Mouse (Mus musculus) MEL (cell line): ENCODE results near the gene Psmd5. TPM values are rescaled to one million over a fixed set of nuclear protein-coding genes. Genes with fewer than 3 reads are reported as not detected.

ENCODE experiments used
- DNase-seq: peaks from one replicate; pipeline ENCODE4 v3.0.0; 2011; ENCODE audit warnings: low read depth, low spot score
- H3K27ac ChIP-seq: 2 replicates; pipeline ENCODE4 v1.5.1; 2012; ENCODE audit warnings: low read depth, mild to moderate bottlenecking, control low read depth, low read length, moderate library complexity; ENCODE audit not compliant: control insufficient read depth
- H3K27me3 ChIP-seq, 2 experiments: fragments of 150-350 bp in 1 of 2; sonication (generic) in 1 of 2; 2 replicates each; pipeline ENCODE4 v1.6.1; 2012; ENCODE audit warnings: low read length in 2 of 2, mild to moderate bottlenecking in 2 of 2, improper control_type of control experiment in 1 of 2, moderate library complexity in 1 of 2; ENCODE audit not compliant: insufficient read depth in 2 of 2, control insufficient read depth in 1 of 2
- H3K36me3 ChIP-seq, 2 experiments: 2 replicates each; pipeline ENCODE4 v1.6.1; 2012 to 2014; ENCODE audit warnings: low read length in 2 of 2, improper control_type of control experiment in 1 of 2, inconsistent platforms in 1 of 2, mild to moderate bottlenecking in 1 of 2; ENCODE audit not compliant: insufficient read depth in 2 of 2, control insufficient read depth in 1 of 2
- H3K4me1 ChIP-seq, 2 experiments: fragments of 150-350 bp in 1 of 2; sonication (generic) in 1 of 2; 2 replicates each; pipeline ENCODE4 v1.6.1; 2012; ENCODE audit warnings: low read length in 2 of 2, improper control_type of control experiment in 1 of 2, mild to moderate bottlenecking in 1 of 2; ENCODE audit not compliant: insufficient read depth in 2 of 2, control insufficient read depth in 1 of 2
- H3K4me3 ChIP-seq, 2 experiments: fragments of 150-350 bp in 1 of 2; sonication (generic) in 1 of 2; 2 replicates each; pipeline ENCODE4 v1.5.1; 2012; ENCODE audit warnings: low read depth in 2 of 2, low read length in 2 of 2, mild to moderate bottlenecking in 2 of 2, moderate library complexity in 2 of 2, control low read depth in 1 of 2, improper control_type of control experiment in 1 of 2; ENCODE audit not compliant: control insufficient read depth in 1 of 2, insufficient read depth in 1 of 2
- H3K79me2 ChIP-seq: 2 replicates; pipeline ENCODE4 v1.6.1; 2012; ENCODE audit warnings: mild to moderate bottlenecking, low read length, moderate library complexity; ENCODE audit not compliant: control insufficient read depth, poor library complexity, insufficient read depth
- H3K9ac ChIP-seq: 2 replicates; pipeline ENCODE4 v1.6.1; 2012; ENCODE audit warnings: low read depth, mild to moderate bottlenecking, control low read depth, low read length, moderate library complexity; ENCODE audit not compliant: control insufficient read depth, poor library complexity, severe bottlenecking
- H3K9me3 ChIP-seq: fragments of 150-350 bp; sonication (generic); replicated peaks from 2 replicates; pipeline ENCODE4 v1.6.1; 2012; ENCODE audit warnings: mild to moderate bottlenecking, low read length, improper control_type of control experiment, moderate library complexity; ENCODE audit not compliant: insufficient read depth
- CHD2 ChIP-seq: IDR thresholded peaks from 2 replicates; pipeline ENCODE4 v1.6.1; 2011; ENCODE audit warnings: low read length, improper control_type of control experiment
- CTCF ChIP-seq, 3 experiments: IDR thresholded peaks in 2 of 3; conservative IDR thresholded peaks in 1 of 3; 2 replicates each; pipeline ENCODE4 v1.5.1; 2011 to 2012; ENCODE audit warnings: low read length in 3 of 3, low read depth in 2 of 3, mild to moderate bottlenecking in 2 of 3, improper control_type of control experiment in 1 of 3, inconsistent platforms in 1 of 3, mixed read lengths in 1 of 3, moderate library complexity in 1 of 3; ENCODE audit not compliant: control insufficient read depth in 1 of 3, insufficient read depth in 1 of 3, poor library complexity in 1 of 3, severe bottlenecking in 1 of 3
- ELF1 ChIP-seq: IDR thresholded peaks from 2 replicates; pipeline ENCODE4 v1.6.1; 2014; ENCODE audit warnings: low read depth, mild to moderate bottlenecking, inconsistent platforms, low read length, improper control_type of control experiment, moderate library complexity
- ETS1 ChIP-seq: IDR thresholded peaks from 2 replicates; pipeline ENCODE4 v1.6.1; 2012; ENCODE audit warnings: low read depth, mild to moderate bottlenecking, inconsistent platforms, low read length, improper control_type of control experiment, moderate library complexity
- GABPA ChIP-seq: IDR thresholded peaks from 2 replicates; pipeline ENCODE4 v1.6.1; 2012; ENCODE audit warnings: low read depth, mild to moderate bottlenecking, inconsistent platforms, low read length, improper control_type of control experiment, moderate library complexity
- GATA1 ChIP-seq: IDR thresholded peaks from 2 replicates; pipeline ENCODE4 v1.6.1; 2011; ENCODE audit warnings: low read depth, low read length, improper control_type of control experiment
- HCFC1 ChIP-seq: IDR thresholded peaks from 2 replicates; pipeline ENCODE4 v1.6.1; 2012; ENCODE audit warnings: low read depth, mild to moderate bottlenecking, inconsistent platforms, low read length, improper control_type of control experiment, moderate library complexity
- JUND ChIP-seq: IDR thresholded peaks from 2 replicates; pipeline ENCODE4 v1.6.1; 2011; ENCODE audit warnings: low read depth, mild to moderate bottlenecking, improper control_type of control experiment, low read length
- KAT2A ChIP-seq: conservative IDR thresholded peaks from 2 replicates; pipeline ENCODE4 v1.6.1; 2012; ENCODE audit warnings: low read depth, low read length, improper control_type of control experiment, inconsistent platforms
- MAFK ChIP-seq: IDR thresholded peaks from 2 replicates; pipeline ENCODE4 v1.6.1; 2011; ENCODE audit warnings: low read depth, mild to moderate bottlenecking, low read length, improper control_type of control experiment, borderline replicate concordance
- MAX ChIP-seq: IDR thresholded peaks from 2 replicates; pipeline ENCODE4 v1.6.1; 2011; ENCODE audit warnings: low read length, improper control_type of control experiment
- MAZ ChIP-seq: IDR thresholded peaks from 2 replicates; pipeline ENCODE4 v1.6.1; 2012; ENCODE audit warnings: low read depth, mild to moderate bottlenecking, inconsistent platforms, low read length, improper control_type of control experiment
- MEF2A ChIP-seq: IDR thresholded peaks from 2 replicates; pipeline ENCODE4 v1.6.1; 2014; ENCODE audit warnings: low read depth, mild to moderate bottlenecking, inconsistent platforms, low read length, improper control_type of control experiment; ENCODE audit not compliant: poor library complexity, insufficient replicate concordance, severe bottlenecking; ENCODE audit errors: extremely low read depth
- MXI1 ChIP-seq: IDR thresholded peaks from 2 replicates; pipeline ENCODE4 v1.6.1; 2011; ENCODE audit warnings: mild to moderate bottlenecking, low read depth, low read length, improper control_type of control experiment
- MYB ChIP-seq: IDR thresholded peaks from 2 replicates; pipeline ENCODE4 v1.6.1; 2011; ENCODE audit warnings: mild to moderate bottlenecking, low read depth, low read length, improper control_type of control experiment
- MYC ChIP-seq: IDR thresholded peaks from 2 replicates; pipeline ENCODE4 v1.6.1; 2011; ENCODE audit warnings: low read depth, mild to moderate bottlenecking, low read length, improper control_type of control experiment, moderate library complexity
- NELFE ChIP-seq: IDR thresholded peaks from 2 replicates; pipeline ENCODE4 v1.6.1; 2011; ENCODE audit warnings: low read depth, low read length, improper control_type of control experiment
- NRF1 ChIP-seq: IDR thresholded peaks from 2 replicates; pipeline ENCODE4 v1.6.1; 2014; ENCODE audit warnings: low read depth, mild to moderate bottlenecking, inconsistent platforms, low read length, improper control_type of control experiment, moderate library complexity; ENCODE audit not compliant: poor library complexity, insufficient read depth, severe bottlenecking
- POLR2A ChIP-seq, 2 experiments: IDR thresholded peaks; 2 replicates each; pipeline ENCODE4 v1.6.1; 2011 to 2012; ENCODE audit warnings: low read length in 2 of 2, mild to moderate bottlenecking in 2 of 2, control low read depth in 1 of 2, improper control_type of control experiment in 1 of 2, low read depth in 1 of 2, moderate library complexity in 1 of 2; ENCODE audit not compliant: control insufficient read depth in 1 of 2, insufficient read depth in 1 of 2, poor library complexity in 1 of 2
- POLR2AphosphoS2 ChIP-seq: IDR thresholded peaks from 2 replicates; pipeline ENCODE4 v1.6.1; 2011; ENCODE audit warnings: low read length, improper control_type of control experiment
- POLR2AphosphoS5 ChIP-seq: IDR thresholded peaks from 2 replicates; pipeline ENCODE4 v1.6.1; 2012; ENCODE audit warnings: low read depth, borderline replicate concordance, mild to moderate bottlenecking, inconsistent platforms, low read length, moderate library complexity, mixed read lengths
- RAD21 ChIP-seq: IDR thresholded peaks from 2 replicates; pipeline ENCODE4 v1.6.1; 2011; ENCODE audit warnings: mild to moderate bottlenecking, low read depth, low read length, improper control_type of control experiment
- RCOR1 ChIP-seq: IDR thresholded peaks from 2 replicates; pipeline ENCODE4 v1.6.1; 2012; ENCODE audit warnings: low read depth, mild to moderate bottlenecking, inconsistent platforms, low read length, improper control_type of control experiment
- SIN3A ChIP-seq: IDR thresholded peaks from 2 replicates; pipeline ENCODE4 v1.6.1; 2012; ENCODE audit warnings: low read length, improper control_type of control experiment, inconsistent platforms
- SMC3 ChIP-seq: IDR thresholded peaks from 2 replicates; pipeline ENCODE4 v1.6.1; 2011; ENCODE audit warnings: low read depth, low read length, improper control_type of control experiment
- TAL1 ChIP-seq: IDR thresholded peaks from 2 replicates; pipeline ENCODE4 v1.6.1; 2012; ENCODE audit warnings: mild to moderate bottlenecking, inconsistent platforms, low read length, moderate library complexity, mixed read lengths
- TBP ChIP-seq: IDR thresholded peaks from 2 replicates; pipeline ENCODE4 v1.8.0; 2011; ENCODE audit warnings: low read depth, low read length, improper control_type of control experiment
- TCF12 ChIP-seq: IDR thresholded peaks from 2 replicates; pipeline ENCODE4 v1.6.1; 2014; ENCODE audit warnings: low read depth, mild to moderate bottlenecking, inconsistent platforms, low read length, improper control_type of control experiment, moderate library complexity
- UBTF ChIP-seq: IDR thresholded peaks from 2 replicates; pipeline ENCODE4 v1.6.1; 2012; ENCODE audit warnings: low read depth, mild to moderate bottlenecking, inconsistent platforms, low read length, improper control_type of control experiment, moderate library complexity, borderline replicate concordance; ENCODE audit not compliant: insufficient read depth
- USF1 ChIP-seq: IDR thresholded peaks from 2 replicates; pipeline ENCODE4 v1.6.1; 2014; ENCODE audit warnings: low read depth, mild to moderate bottlenecking, inconsistent platforms, low read length, improper control_type of control experiment, moderate library complexity
- USF2 ChIP-seq, 2 experiments: IDR thresholded peaks; 2 replicates each; pipeline ENCODE4 v1.6.1; 2011 to 2012; ENCODE audit warnings: improper control_type of control experiment in 2 of 2, low read length in 2 of 2, borderline replicate concordance in 1 of 2, inconsistent platforms in 1 of 2, low read depth in 1 of 2, mild to moderate bottlenecking in 1 of 2; ENCODE audit not compliant: insufficient read depth in 1 of 2
- ZC3H11A ChIP-seq: IDR thresholded peaks from 2 replicates; pipeline ENCODE4 v1.6.1; 2012; ENCODE audit warnings: low read depth, mild to moderate bottlenecking, inconsistent platforms, low read length, improper control_type of control experiment
- ZKSCAN1 ChIP-seq: IDR thresholded peaks from 2 replicates; pipeline ENCODE4 v1.6.1; 2012; ENCODE audit warnings: low read depth, mild to moderate bottlenecking, inconsistent platforms, low read length, improper control_type of control experiment, moderate library complexity
- ZMIZ1 ChIP-seq: IDR thresholded peaks from 2 replicates; pipeline ENCODE4 v1.6.1; 2012; ENCODE audit warnings: low read depth, mild to moderate bottlenecking, inconsistent platforms, low read length, improper control_type of control experiment, moderate library complexity
- ZNF384 ChIP-seq: IDR thresholded peaks from 2 replicates; pipeline ENCODE4 v1.6.1; 2012; ENCODE audit warnings: low read depth, mild to moderate bottlenecking, inconsistent platforms, low read length, improper control_type of control experiment
- polyA plus RNA-seq, 2 experiments: library from polyadenylated mRNA; stranded (reverse) in 1 of 2; unstranded in 1 of 2; fragments of >175 nt in 1 of 2; fragments of >200 nt in 1 of 2; gene quantifications; 2 replicates each; pipeline versions ENCODE4 v1.2.1 to v1.2.4; 2012; ENCODE audit warnings: low replicate concordance in 2 of 2, low read depth in 1 of 2; ENCODE audit not compliant: insufficient read length in 2 of 2, insufficient read depth in 1 of 2, missing spikeins in 1 of 2
- total RNA-seq: library from RNA; depleted of rRNA; stranded (reverse); fragments of 300-350 nt; gene quantifications from 2 replicates; pipeline ENCODE4 v1.2.3, GENCODE M21; 2012

The Psmd5 gene
- total and polyA plus RNA-seq, 3 experiments, result 48.1 to 70.3 TPM; not detected in 1

GRCm38 (mm10) chr2:34801516-34802482 lies 73.0 kb downstream of the Psmd5 start:
- Histone ChIP-seq H3K9ac (peak overlapping the region; percentile 87), H3K79me2 (peaks cover 40% of the 10 kb centered on the region), H3K9me3 (no peaks in the 10 kb centered on the region), H3K27me3 (no peaks in the 10 kb centered on the region), H3K4me3 (peak overlapping the region; percentile 83 to 98), H3K27ac (peak overlapping the region; percentile 81), H3K4me1 (peaks cover 10 to 35% of the 10 kb centered on the region in 2 experiments), H3K36me3 (peaks cover 0 to 47% of the 10 kb centered on the region in 2 experiments; a peak in 3 of 4 replicates)
- DNase-seq, result peak; percentile 100
- TF ChIP-seq UBTF, result no peak
- peak; percentile 83 for TF ChIP-seq MXI1
- TF ChIP-seq CTCF (IDR thresholded peaks at IDR 0.05 in 2 of 3, conservative IDR thresholded peaks at IDR 0.05 in 1 of 3; ENCODE audit: control insufficient read depth in 1 of 3, insufficient read depth in 1 of 3, low read depth in 2 of 3, low read length in 3 of 3, poor library complexity in 1 of 3, severe bottlenecking in 1 of 3), result peak; percentile 1 to 46 (median 38); a peak in 4 of 6 replicates
- TF ChIP-seq SMC3, result no peak
- no peak for TF ChIP-seq RCOR1
- TF ChIP-seq POLR2AphosphoS5, result no peak
- TF ChIP-seq ZKSCAN1, result no peak
- TF ChIP-seq TBP, result peak; percentile 87
- TF ChIP-seq POLR2AphosphoS2, result peak; percentile 74; the same call in 1 of the 2 replicates
- TF ChIP-seq POLR2A (IDR thresholded peaks at IDR 0.05; ENCODE audit: control insufficient read depth in 1 of 2, insufficient read depth in 1 of 2, low read depth in 1 of 2, low read length in 2 of 2, poor library complexity in 1 of 2), result peak in 1 of 2 experiments; percentile 91; a peak in 2 of 4 replicates
- no peak for TF ChIP-seq RAD21
- no peak for TF ChIP-seq MAZ
- TF ChIP-seq ELF1, result peak; percentile 73
- TF ChIP-seq MYB, result no peak
- peak; percentile 85 for TF ChIP-seq ZMIZ1
- TF ChIP-seq SIN3A, result peak; percentile 78
- TF ChIP-seq TCF12, result no peak; the same call in 1 of the 2 replicates
- no peak for TF ChIP-seq GATA1
- no peak for TF ChIP-seq GABPA
- TF ChIP-seq NRF1, result peak; percentile 91
- peak; percentile 51 for TF ChIP-seq MAX
- TF ChIP-seq ZNF384, result peak; percentile 66; the same call in 1 of the 2 replicates
- peak; percentile 80 for TF ChIP-seq KAT2A
- peak; percentile 89 for TF ChIP-seq NELFE
- no peak for TF ChIP-seq TAL1
- peak; percentile 48; the same call in 1 of the 2 replicates for TF ChIP-seq USF1
- 0 out of 2 replicates have a peak, but pooled peaks have one; percentile 9 for TF ChIP-seq CHD2
- peak; percentile 30 for TF ChIP-seq MYC
- no peak for TF ChIP-seq ZC3H11A
- TF ChIP-seq HCFC1, result peak; percentile 99
- no peak for TF ChIP-seq JUND
- peak; percentile 73 for TF ChIP-seq ETS1
- no peak for TF ChIP-seq USF2 (IDR thresholded peaks at IDR 0.05; ENCODE audit: borderline replicate concordance in 1 of 2, insufficient read depth in 1 of 2, low read depth in 1 of 2, low read length in 2 of 2)
- no peak for TF ChIP-seq MEF2A
- TF ChIP-seq MAFK, result no peak
